Mouse (Mus musculus) brain, embryonic 14.5 days (tissue): ENCODE results near the gene Il17rd.

ENCODE experiments used
- CTCF ChIP-seq: fragments of 200-500 bp; IDR thresholded peaks from 2 replicates; pipeline ENCODE4 v1.5.1; 2012; ENCODE audit warnings: inconsistent platforms, mild to moderate bottlenecking, moderate library complexity, borderline replicate concordance; ENCODE audit not compliant: insufficient read depth, insufficient read length; ENCODE audit errors: extremely low read depth
- POLR2A ChIP-seq: fragments of 200-500 bp; IDR thresholded peaks from 2 replicates; pipeline ENCODE4 v1.6.1; 2012; ENCODE audit warnings: mild to moderate bottlenecking, inconsistent platforms, borderline replicate concordance; ENCODE audit not compliant: poor library complexity, insufficient read depth, insufficient read length, severe bottlenecking; ENCODE audit errors: extremely low read depth

DNA sequence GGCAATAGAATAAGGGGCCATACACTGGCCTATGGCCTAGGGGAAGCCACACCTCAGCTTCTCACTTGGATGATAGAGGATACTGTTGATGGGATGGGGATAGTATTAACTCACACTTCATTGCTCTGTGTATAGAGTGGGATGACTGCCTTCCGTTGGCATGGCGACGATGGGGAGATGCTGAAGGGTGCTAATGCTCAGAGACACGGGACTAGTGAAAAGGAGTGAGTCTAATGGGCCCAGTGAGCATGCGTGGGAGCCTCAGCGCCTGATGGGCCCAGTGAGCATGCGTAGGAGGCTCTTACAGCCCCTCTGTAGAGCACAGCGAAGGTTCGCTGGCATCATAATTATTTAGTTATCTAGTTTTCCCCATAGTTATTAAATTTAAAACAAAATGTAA is 100.2 kb downstream of the Il17rd start:
- no peak for TF ChIP-seq CTCF
- TF ChIP-seq POLR2A, result no peak
